Mouse (Mus musculus) erythroid progenitor cell, adult 5-6 weeks (primary cell): ENCODE results near the gene Cd320. TPM values are rescaled to one million over a fixed set of nuclear protein-coding genes. Genes with fewer than 3 reads are reported as not detected.
"Not testable (repeated sequence)": the region's sequence is repeated elsewhere in the genome, so short reads cannot be mapped to it uniquely, and the experiment has no call there.

Experiments used
- ATAC-seq: replicated peaks from 2 replicates; pipeline ENCODE4 v1.8.0; 2016; ENCODE audit warnings: moderate number of reproducible peaks, mild to moderate bottlenecking, moderate TSS enrichment, inconsistent platforms; ENCODE audit not compliant: poor library complexity, low FRiP score, severe bottlenecking
- total RNA-seq, 2 experiments: library from RNA; stranded (forward) in 1 of 2; stranded (reverse) in 1 of 2; fragments of 150-400 nt in 1 of 2; fragments of 186-747, 209-891 nt in 1 of 2; gene quantifications; 2 replicates each; pipeline versions ENCODE4 v1.2.3 to v1.2.4; 2015 to 2017; ENCODE audit warnings: low replicate concordance in 2 of 2

Gene Cd320
- total RNA-seq (2015; ENCODE audit: low replicate concordance) (2.9 TPM in 1 of 2 replicates, not detected in the other), total RNA-seq (2017; ENCODE audit: low replicate concordance) (0.39 TPM in 1 of 2 replicates, not detected in the other)

DNA sequence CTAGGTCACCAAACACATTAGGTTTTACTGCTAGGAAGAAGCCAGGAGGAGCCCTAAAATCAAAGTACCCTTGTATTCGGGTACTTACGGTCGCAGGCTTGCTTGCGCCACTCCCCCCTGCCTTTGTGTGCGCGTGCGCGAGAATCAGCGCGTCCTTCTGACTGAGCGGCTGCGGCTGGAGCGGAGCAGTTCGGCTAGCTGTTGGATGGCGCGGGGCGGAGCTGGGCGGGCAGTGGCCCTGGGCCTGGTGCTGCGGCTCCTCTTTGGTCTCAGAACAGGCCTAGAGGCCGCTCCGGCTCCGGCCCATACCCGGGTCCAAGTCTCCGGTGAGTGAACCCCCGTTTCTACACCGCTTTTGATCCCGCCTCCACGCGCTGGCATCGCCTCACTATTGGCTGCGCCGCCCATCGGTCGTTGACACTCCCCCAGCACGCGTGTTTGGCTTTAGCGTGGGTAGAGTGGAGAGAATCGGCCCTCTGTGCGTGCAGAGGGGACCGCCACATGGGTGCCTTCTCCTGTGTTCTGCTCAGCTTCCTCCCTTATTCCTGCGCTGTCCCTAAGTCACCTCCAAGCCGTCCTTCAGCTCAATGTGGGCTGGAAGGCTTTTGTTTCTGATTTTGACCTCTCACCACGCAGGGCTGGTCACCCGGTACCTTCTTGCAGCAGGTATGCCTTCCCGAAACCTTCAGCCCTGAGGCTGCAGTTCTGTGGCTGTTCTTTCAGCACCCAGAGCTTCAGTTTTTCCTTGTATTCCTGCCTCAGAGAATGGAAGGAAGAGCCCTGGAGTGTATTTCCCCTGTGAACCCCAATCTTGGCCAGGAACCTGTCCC, at the start of gene Cd320:
Gene Cd320, plus strand, starts transcription at position 126 of the 830 bp plus-strand sequence.
- peak; percentile 96 for ATAC-seq

- ATAC-seq = no peak
These were observed 44.6 kb upstream of the Cd320 start for GRCm38 (mm10) chr17:33798306-33798705.

DNA sequence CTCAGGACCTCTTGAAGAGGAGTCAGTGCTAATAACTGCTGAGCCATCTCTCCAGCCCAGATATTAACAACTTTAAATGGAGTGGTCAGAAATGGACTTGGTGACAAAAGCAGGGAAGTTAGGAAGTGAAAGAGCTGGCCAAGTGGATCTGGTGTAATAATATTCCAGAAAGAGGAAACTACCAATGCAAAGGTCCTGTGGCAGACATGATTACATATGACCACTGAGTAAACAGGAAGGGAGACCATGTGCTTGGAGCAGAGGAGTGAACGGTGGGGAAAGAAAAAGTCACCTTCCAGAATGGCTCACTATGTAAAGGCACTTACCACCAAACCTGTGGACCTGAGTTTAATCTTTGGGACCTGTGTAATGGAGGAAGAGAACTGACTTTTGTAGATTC, 43.6 kb upstream of the Cd320 start:
- no peak for ATAC-seq

GRCm38 (mm10) chr17:33802221-33802620, 40.7 kb upstream of the Cd320 start:
- peak; percentile 49 for ATAC-seq

- ATAC-seq = no peak
These were observed 38.7 kb upstream of the Cd320 start for GRCm38 (mm10) chr17:33804205-33804604.

GRCm38 (mm10) chr17:33804745-33805144, 38.1 kb upstream of the Cd320 start:
- ATAC-seq = no peak

DNA sequence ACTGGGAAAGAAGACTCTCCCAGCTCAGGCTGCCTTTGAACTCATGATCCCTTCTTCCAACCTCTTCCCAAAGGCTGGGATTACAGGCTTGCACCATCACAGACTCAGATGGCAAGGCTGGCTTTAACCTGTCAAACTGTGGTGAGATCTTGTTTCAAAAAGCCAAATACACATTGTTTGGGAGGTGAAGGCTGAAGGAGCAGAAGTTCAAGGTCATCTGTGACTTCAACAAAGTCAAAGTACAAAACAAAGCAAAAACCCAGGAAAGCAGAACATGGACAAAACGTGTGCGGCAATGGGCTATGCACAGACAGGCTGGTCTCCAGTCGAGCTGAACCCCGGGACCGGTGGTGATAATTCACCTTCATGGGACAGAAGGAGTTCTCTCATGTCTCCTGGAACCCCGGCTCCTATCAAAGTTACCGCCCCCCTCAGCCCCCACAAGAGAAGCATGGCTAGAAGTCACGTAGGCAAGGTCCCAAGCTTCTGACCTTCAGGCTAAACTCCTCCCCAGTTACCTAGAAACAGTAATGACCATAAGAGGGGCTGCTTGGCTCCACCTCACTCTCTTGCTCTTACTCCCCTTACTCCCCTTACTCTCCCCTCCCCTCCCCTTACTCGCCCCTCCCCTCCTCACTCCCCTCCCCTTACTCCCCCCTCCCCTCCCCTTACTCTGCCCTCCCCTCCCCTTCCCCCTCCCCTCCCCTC, 35.6 kb upstream of the Cd320 start:
- ATAC-seq = no peak

- ATAC-seq = no peak
These were observed 34.7 kb upstream of the Cd320 start for GRCm38 (mm10) chr17:33808192-33808591.

DNA sequence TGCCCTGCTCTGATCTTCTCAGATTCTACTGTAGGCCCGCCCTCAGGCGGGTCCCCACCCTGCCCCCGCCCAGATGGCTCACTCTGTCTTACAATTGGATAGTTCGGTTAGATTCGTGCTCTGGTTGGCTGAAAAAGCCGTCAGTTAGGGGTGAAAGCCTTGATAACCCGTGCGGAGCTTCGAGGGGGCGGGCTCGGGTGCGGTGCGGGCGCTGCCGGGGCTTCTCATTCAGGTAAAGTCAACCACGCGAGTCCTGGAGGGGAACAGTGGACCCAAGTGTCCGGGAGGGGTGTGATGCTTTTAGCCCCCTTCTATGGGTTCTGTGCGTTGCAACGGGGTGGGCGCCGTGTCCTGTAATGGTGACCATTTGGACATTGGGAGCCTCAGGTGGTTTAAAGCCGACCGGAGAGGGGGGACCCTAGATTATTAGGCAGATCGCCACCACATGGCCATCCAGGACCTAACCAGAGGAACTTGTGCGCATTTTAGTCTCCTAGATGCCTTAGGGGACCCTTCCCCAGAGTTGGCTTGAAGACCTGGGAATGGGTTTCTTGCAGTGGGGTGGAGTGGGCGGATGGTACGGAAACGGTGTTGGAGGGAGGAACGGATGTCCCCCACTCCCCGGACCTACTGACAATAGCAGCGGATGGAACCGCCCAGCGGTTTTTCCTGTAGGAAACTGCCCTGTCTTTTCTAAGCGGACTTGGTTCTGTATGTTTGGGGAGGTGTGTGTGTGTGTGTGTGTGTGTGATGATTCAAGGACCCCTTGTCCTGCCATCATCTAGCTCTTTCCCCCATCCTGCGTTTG, 32.4 kb upstream of the Cd320 start, which contains the start of gene Kank3:
Gene Kank3, plus strand, starts transcription at position 186 of the 808 bp plus-strand sequence.
- ATAC-seq = peak; percentile 95

DNA sequence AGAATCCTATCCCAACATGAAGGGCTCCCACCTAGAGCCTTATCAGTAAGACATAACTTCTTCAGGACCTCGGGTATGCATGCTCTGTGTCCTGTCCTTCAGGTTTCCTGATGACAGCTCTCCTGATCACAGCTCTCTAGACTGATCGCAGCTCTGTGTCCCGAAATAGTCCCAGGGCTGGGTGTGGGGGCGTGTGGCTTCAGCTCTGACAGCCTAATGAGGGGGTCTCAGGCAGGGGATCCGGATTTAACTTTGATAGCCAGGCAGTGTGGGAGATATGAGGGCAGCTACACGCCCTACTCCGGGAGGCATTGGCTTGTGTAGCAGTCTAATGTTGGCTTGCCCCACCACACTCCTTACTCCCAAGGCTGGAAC, 31.8 kb upstream of the Cd320 start:
- no peak for ATAC-seq

- ATAC-seq = no peak
These were observed 30.4 kb upstream of the Cd320 start for GRCm38 (mm10) chr17:33812475-33812874.

GRCm38 (mm10) chr17:33812990-33813389, 29.9 kb upstream of the Cd320 start:
- ATAC-seq = no peak

DNA sequence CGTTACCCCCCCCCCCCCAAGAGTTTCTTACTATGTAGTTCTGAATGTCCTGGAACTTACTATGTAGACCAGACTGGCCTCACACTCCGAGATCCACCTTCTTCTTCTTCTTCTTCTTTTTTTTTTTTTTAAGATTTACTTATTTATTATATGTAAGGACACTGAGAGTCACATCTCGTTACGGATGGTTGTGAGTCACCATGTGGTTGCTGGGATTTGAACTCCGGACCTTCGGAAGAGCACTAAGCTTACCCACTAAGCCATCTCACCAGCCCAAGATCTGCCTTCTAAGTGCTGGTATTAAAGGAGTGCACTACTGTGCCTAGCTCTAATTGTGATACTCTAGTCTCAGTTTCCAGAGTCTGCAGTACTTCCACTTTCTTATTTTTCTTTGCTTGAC, 27.5 kb upstream of the Cd320 start:
- no peak for ATAC-seq

GRCm38 (mm10) chr17:33816612-33817011, 26.3 kb upstream of the Cd320 start:
- ATAC-seq = no peak

- peak; percentile 96 for ATAC-seq
These were observed 25.5 kb upstream of the Cd320 start for GRCm38 (mm10) chr17:33817184-33817968.

- ATAC-seq = peak; percentile 3; the same call in 1 of the 2 replicates
These were observed 24.8 kb upstream of the Cd320 start for GRCm38 (mm10) chr17:33817969-33818643.

DNA sequence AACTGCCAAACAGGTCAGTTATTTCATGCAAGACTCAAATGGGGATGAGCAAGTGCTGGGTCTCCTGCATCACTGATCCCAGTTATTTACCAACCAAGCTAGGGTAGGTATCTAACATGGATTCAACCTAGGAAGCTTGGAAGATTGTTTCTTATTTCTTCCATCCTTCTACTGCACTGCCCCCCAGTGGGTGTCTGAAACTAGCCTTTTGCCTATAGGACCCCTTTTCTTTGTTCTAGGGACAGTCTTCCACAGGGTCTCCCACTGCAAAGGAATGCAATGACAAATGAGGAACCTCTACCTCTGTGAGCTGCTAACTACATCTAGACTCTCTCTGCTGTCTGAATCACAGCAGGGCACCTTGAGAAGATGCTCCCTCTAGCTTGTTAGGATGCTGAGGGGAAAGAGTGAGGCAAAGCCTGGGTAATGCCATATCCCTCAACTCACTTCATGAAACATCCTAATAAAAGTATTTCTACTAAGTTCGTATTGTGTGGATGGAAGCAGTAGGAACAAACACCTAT, 20.4 kb upstream of the Cd320 start:
- no peak for ATAC-seq

GRCm38 (mm10) chr17:33823171-33823570, 19.7 kb upstream of the Cd320 start:
- not testable (repeated sequence) for ATAC-seq
